In the genomic region with DNA sequence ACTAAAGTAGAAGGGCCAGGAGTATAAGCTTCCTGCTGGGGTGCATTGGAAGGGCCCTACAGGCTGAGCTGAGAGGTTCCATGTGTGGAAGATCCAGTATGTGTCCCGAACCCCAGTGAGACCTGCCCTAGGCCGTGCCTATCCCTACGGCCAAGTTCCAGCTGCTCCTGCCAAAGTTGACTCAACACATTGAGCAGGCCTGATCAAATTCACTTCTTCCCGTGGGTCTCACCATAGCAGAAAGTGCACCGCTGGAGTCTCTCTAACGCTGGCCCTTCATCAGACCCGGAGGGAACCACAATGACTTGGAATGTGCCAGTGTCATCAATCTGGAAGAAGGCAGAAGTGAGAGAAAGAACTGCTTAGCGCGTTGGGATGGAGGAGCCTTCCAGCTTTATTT, we compare ENCODE assay signal across 23 mouse cellular contexts. TPM values are rescaled to one million over a fixed set of nuclear protein-coding genes. Genes with fewer than 3 reads are reported as not detected.
A peak's percentile ranks its signal among the peaks of the same experiment; 100 is the strongest.
DNase-seq lines count a peak whose midpoint lies in the region; ATAC-seq and TF ChIP-seq lines count a peak whose summit lies in the region.
"Had no signal": no experiment of that assay in that cellular context is flagged by ENCODE, and none has a peak within 500 bp of the region (broad histone marks: within the 10 kb centered on the region; RNA-seq: fewer than 3 reads in every experiment).

No protein-coding gene starts in this region.

- no peak overlapping the region for H3K27ac ChIP-seq in heart, embryonic 11.5 days (ENCODE audit: low read depth, low read length)
- no peak overlapping the region for H3K27ac ChIP-seq in lung, embryonic 14.5 days (ENCODE audit: low read depth)
- H3K27ac ChIP-seq: embryonic facial prominence, embryonic 12.5 days; forebrain, embryonic 15.5 days; hindbrain, embryonic 10.5 days; hindbrain, postnatal 0 days; kidney, postnatal 0 days; limb, embryonic 12.5 days; liver, embryonic 13.5 days; midbrain, embryonic 15.5 days had no signal

- no peak for ATAC-seq in heart, embryonic 11.5 days (replicated peaks; ENCODE audit: insufficient number of reproducible peaks, low FRiP score, low TSS enrichment)
- ATAC-seq in lung, embryonic 14.5 days (ENCODE audit: insufficient read depth), result peak; percentile 22
- ATAC-seq: forebrain, embryonic 15.5 days; hindbrain, postnatal 0 days; intestine, postnatal 0 days; lung, postnatal 0 days; midbrain, embryonic 15.5 days had no signal

- no peak overlapping the region for H3K4me3 ChIP-seq in heart, embryonic 11.5 days (ENCODE audit: low read depth, low read length)
- no peak overlapping the region for H3K4me3 ChIP-seq in lung, embryonic 14.5 days (ENCODE audit: low read depth, low read length)
- H3K4me3 ChIP-seq: embryonic facial prominence, embryonic 12.5 days; forebrain, embryonic 15.5 days; hindbrain, embryonic 10.5 days; limb, embryonic 12.5 days; liver, embryonic 13.5 days; megakaryocyte, embryonic 14.5 days; midbrain, embryonic 15.5 days; myocyte had no signal

- 0 out of 2 replicates have a peak, but pooled peaks cover 2% of the 10 kb centered on the region for H3K9me3 ChIP-seq in heart, embryonic 11.5 days (replicated peaks; ENCODE audit: control insufficient read depth, low read length)
- H3K9me3 ChIP-seq in lung, embryonic 14.5 days (ENCODE audit: low read depth, low read length), result no peaks in the 10 kb centered on the region
- H3K9me3 ChIP-seq: embryonic facial prominence, embryonic 12.5 days; forebrain, embryonic 15.5 days; hindbrain, embryonic 10.5 days; limb, embryonic 12.5 days; liver, embryonic 13.5 days; megakaryocyte, embryonic 14.5 days; midbrain, embryonic 15.5 days had no signal

- H3K36me3 ChIP-seq in heart, embryonic 11.5 days (ENCODE audit: control insufficient read depth, insufficient read depth, low read length), result no peaks in the 10 kb centered on the region
- no peaks in the 10 kb centered on the region for H3K36me3 ChIP-seq in lung, embryonic 14.5 days (ENCODE audit: insufficient read depth)
- H3K36me3 ChIP-seq: embryonic facial prominence, embryonic 12.5 days; forebrain, embryonic 15.5 days; hindbrain, embryonic 10.5 days; limb, embryonic 12.5 days; liver, embryonic 13.5 days; midbrain, embryonic 15.5 days had no signal

- TF ChIP-seq CTCF in lung, embryonic 14.5 days (IDR thresholded peaks at IDR 0.05; ENCODE audit: low read depth), result no peak

- 86% methylated on average over 9 of the region's 9 CpGs for WGBS in heart, embryonic 11.5 days (ENCODE audit: insufficient replicate concordance)
- WGBS in lung, embryonic 14.5 days, result 42% methylated on average over 9 of the region's 9 CpGs

- H3K4me1 ChIP-seq in heart, embryonic 11.5 days (ENCODE audit: control insufficient read depth, insufficient read depth, low read length), result peaks cover 19% of the 10 kb centered on the region
- peaks cover 14% of the 10 kb centered on the region for H3K4me1 ChIP-seq in lung, embryonic 14.5 days (ENCODE audit: insufficient read depth)
- H3K4me1 ChIP-seq: limb, embryonic 12.5 days; liver, embryonic 13.5 days; midbrain, embryonic 15.5 days had no signal

- no peak overlapping the region for H3K4me2 ChIP-seq in heart, embryonic 11.5 days
- H3K4me2 ChIP-seq in lung, embryonic 14.5 days, result no peak overlapping the region
- H3K4me2 ChIP-seq: embryonic facial prominence, embryonic 12.5 days; forebrain, embryonic 15.5 days; limb, embryonic 12.5 days; liver, embryonic 13.5 days; midbrain, embryonic 15.5 days had no signal

- no peaks in the 10 kb centered on the region for H3K27me3 ChIP-seq in heart, embryonic 11.5 days (ENCODE audit: control insufficient read depth, insufficient read depth, low read length)
- H3K27me3 ChIP-seq in lung, embryonic 14.5 days (ENCODE audit: insufficient read depth, low read length), result no peaks in the 10 kb centered on the region
- H3K27me3 ChIP-seq: embryonic facial prominence, embryonic 12.5 days; forebrain, embryonic 15.5 days; limb, embryonic 12.5 days; liver, embryonic 13.5 days; megakaryocyte, embryonic 14.5 days; midbrain, embryonic 15.5 days had no signal

- DNase-seq in heart, adult 11 months, result peak; percentile 91
- peak; percentile 69 for DNase-seq in lung, embryonic 14.5 days
- no peak for DNase-seq in lung, postnatal 25 days (ENCODE audit: low spot score)
- peak; percentile 53 for DNase-seq in gastrocnemius, adult 18-20 months (ENCODE audit: low spot score)
- DNase-seq in skeletal muscle tissue, adult 2 months (ENCODE audit: low read depth, low spot score), result peak; percentile 79
- no peak for DNase-seq in spleen, adult 12 weeks (ENCODE audit: low spot score)
- DNase-seq: adrenal gland, adult 2 months; cerebellum, adult 8-10 months; liver, embryonic 13.5 days; right cerebral cortex, postnatal 25 days; thymus, postnatal 14 days had no signal

- no peak overlapping the region for H3K9ac ChIP-seq in heart, embryonic 11.5 days (ENCODE audit: low read depth, low read length)
- no peak overlapping the region for H3K9ac ChIP-seq in lung, embryonic 14.5 days
- H3K9ac ChIP-seq: embryonic facial prominence, embryonic 12.5 days; forebrain, embryonic 15.5 days; limb, embryonic 12.5 days; liver, embryonic 13.5 days; midbrain, embryonic 15.5 days had no signal

RNA-seq across cellular contexts. Expression of gene Pik3r4, which starts 59.2 kb away (rescaled TPM):
- 16.1 and 18.9 TPM in 2 replicates for polyA plus RNA-seq in heart, embryonic 11.5 days (2014; fragmentation: Nextera tagmentation; extraction: Ambion mirVana)
- 24.5 and 25.1 TPM in 2 replicates for polyA plus RNA-seq in lung, embryonic 14.5 days (2014; fragmentation: Nextera tagmentation; extraction: Ambion mirVana)
- total RNA-seq in gastrocnemius, adult 18-20 months (2021), result 10 to 100 TPM; 10.3 to 12.8 TPM

Comparison
In these comparisons a context has a peak if more than half of its experiments do, and no peak if none do; other contexts are left out.
1. DNase-seq: peak in heart, adult 11 months (single experiment), lung, embryonic 14.5 days (single experiment), gastrocnemius, adult 18-20 months (single experiment) and skeletal muscle tissue, adult 2 months (single experiment); none in lung, postnatal 25 days (single experiment) and spleen, adult 12 weeks (single experiment).